Mouse (Mus musculus) C2C12 (cell line): ENCODE results near the gene Bbs5.
A peak's percentile ranks its signal among the peaks of the same experiment; 100 is the strongest.

Source experiments
- CEBPB ChIP-seq: IDR thresholded peaks from one replicate; pipeline ENCODE4 v1.6.1; 2011; ENCODE audit warnings: low read depth, mild to moderate bottlenecking, control low read depth, moderate library complexity
- CTCF ChIP-seq: IDR thresholded peaks from one replicate; pipeline ENCODE4 v1.5.1; 2011; ENCODE audit not compliant: control insufficient read depth, insufficient read depth, insufficient read length
- FOSL1 ChIP-seq: IDR thresholded peaks from one replicate; pipeline ENCODE4 v1.8.0; 2011; ENCODE audit warnings: mild to moderate bottlenecking, low read length; ENCODE audit not compliant: poor library complexity, insufficient read depth, severe bottlenecking
- MAX ChIP-seq: IDR thresholded peaks from one replicate; pipeline ENCODE4 v1.6.1; 2011; ENCODE audit warnings: mild to moderate bottlenecking, control low read depth
- MYOD1 ChIP-seq: IDR thresholded peaks from one replicate; pipeline ENCODE4 v1.6.1; 2011; ENCODE audit warnings: low read depth; ENCODE audit not compliant: control insufficient read depth, insufficient read length
- MYOG ChIP-seq: IDR thresholded peaks from one replicate; pipeline ENCODE4 v1.6.1; 2011; ENCODE audit not compliant: control insufficient read depth, insufficient read length; ENCODE audit errors: extremely low read depth
- USF1 ChIP-seq: IDR thresholded peaks from one replicate; pipeline ENCODE4 v1.6.1; 2011; ENCODE audit warnings: low read depth, mild to moderate bottlenecking, control low read depth, moderate library complexity

GRCm38 (mm10) chr2:69646726-69647490 is at the start of gene Bbs5:
- TF ChIP-seq CTCF (no peak), USF1 (no peak), MYOD1 (no peak), MAX (no peak), CEBPB (peak; percentile 56), MYOG (no peak), FOSL1 (no peak)
